Mouse (Mus musculus): Measurements from ENCODE around the gene Ppp2r5d.

Ppp2r5d gene

GRCm38 (mm10) chr17:46704887-46705835 lies at the start of gene Ppp2r5d:
Ppp2r5d (minus strand) TSS chr17:46705111.
- DNase-seq: peak; percentile 96 to 98

- DNase-seq: peak; percentile 98 to 100
Measured at GRCm38 (mm10) chr17:46751794-46752556, 47.1 kb upstream of the Ppp2r5d start, which contains the start of gene Cnpy3. Cnpy3 (minus strand) TSS chr17:46752214.

- DNase-seq: peak in 1 of 2 experiments; percentile 28
Measured at GRCm38 (mm10) chr17:46751056-46751793, 46.3 kb upstream of the Ppp2r5d start.

- DNase-seq: no peak
Measured at GRCm38 (mm10) chr17:46750580-46750979, 45.7 kb upstream of the Ppp2r5d start.

- DNase-seq: no peak
Measured at GRCm38 (mm10) chr17:46749282-46749681, 44.4 kb upstream of the Ppp2r5d start.

- DNase-seq: no peak
Measured at GRCm38 (mm10) chr17:46747806-46748205, 42.9 kb upstream of the Ppp2r5d start.

- DNase-seq: no peak
Measured at GRCm38 (mm10) chr17:46747234-46747633, 42.3 kb upstream of the Ppp2r5d start.

- no peak for DNase-seq
Measured at GRCm38 (mm10) chr17:46745506-46745905, 40.6 kb upstream of the Ppp2r5d start.

- peak in 1 of 2 experiments; percentile 59 for DNase-seq
Measured at GRCm38 (mm10) chr17:46742986-46743385, 38.1 kb upstream of the Ppp2r5d start.

- no peak for DNase-seq
Measured at GRCm38 (mm10) chr17:46741305-46741704, 36.4 kb upstream of the Ppp2r5d start.

- DNase-seq: peak in 1 of 2 experiments; percentile 37
Measured at GRCm38 (mm10) chr17:46736160-46736559, 31.2 kb upstream of the Ppp2r5d start.

- DNase-seq: no peak
Measured at GRCm38 (mm10) chr17:46735287-46735686, 30.4 kb upstream of the Ppp2r5d start.

- no peak for DNase-seq
Measured at GRCm38 (mm10) chr17:46734055-46734454, 29.1 kb upstream of the Ppp2r5d start.

- DNase-seq: peak; percentile 85 to 95
Measured at GRCm38 (mm10) chr17:46728904-46729318, 24.0 kb upstream of the Ppp2r5d start, which contains the start of gene Gnmt. Gnmt (minus strand) TSS chr17:46729168.

- DNase-seq: no peak
Measured at GRCm38 (mm10) chr17:46728496-46728895, 23.6 kb upstream of the Ppp2r5d start.

GRCm38 (mm10) chr17:46728021-46728420 lies 23.1 kb upstream of the Ppp2r5d start:
- DNase-seq: peak; percentile 67 to 69

GRCm38 (mm10) chr17:46727271-46727670 lies 22.4 kb upstream of the Ppp2r5d start:
- DNase-seq: no peak

GRCm38 (mm10) chr17:46725731-46726645 lies 21.1 kb upstream of the Ppp2r5d start:
- DNase-seq: no peak

- no peak for DNase-seq
Measured at GRCm38 (mm10) chr17:46725273-46725672, 20.4 kb upstream of the Ppp2r5d start.

GRCm38 (mm10) chr17:46724477-46725084 lies 19.7 kb upstream of the Ppp2r5d start:
- no peak for DNase-seq

- no peak for DNase-seq
Measured at GRCm38 (mm10) chr17:46721077-46721476, 16.2 kb upstream of the Ppp2r5d start.

Data from kidney, postnatal 25 days (tissue).